Mouse (Mus musculus) limb, embryonic 14.5 days (tissue): ENCODE data around the gene Kremen2. TPM values are rescaled to one million over a fixed set of nuclear protein-coding genes. Genes with fewer than 3 reads are reported as not detected.

ENCODE experiments used
- ATAC-seq: fragments of 200-750 bp; cut with Nextera tagmentation; 2 replicates; pipeline ENCODE4 v1.8.0; 2017; ENCODE audit warnings: low read depth, moderate number of reproducible peaks, moderate TSS enrichment; ENCODE audit not compliant: low FRiP score
- DNase-seq: peaks from one replicate; pipeline ENCODE4 v3.0.0-alpha.2; 2015; ENCODE audit warnings: low spot score
- H3K27ac ChIP-seq: fragments of 300-500 bp; sonication (generic); replicated peaks from 2 replicates; pipeline ENCODE4 v1.5.1; 2014; ENCODE audit warnings: low read depth, mild to moderate bottlenecking, low read length, moderate library complexity, mixed read lengths
- H3K27me3 ChIP-seq: fragments of 300-500 bp; sonication (generic); 2 replicates; pipeline ENCODE4 v1.6.1; 2014; ENCODE audit warnings: low read length, mixed read lengths; ENCODE audit not compliant: control insufficient read depth, insufficient read depth
- H3K36me3 ChIP-seq: fragments of 300-500 bp; sonication (generic); 2 replicates; pipeline ENCODE4 v1.6.1; 2014; ENCODE audit warnings: mild to moderate bottlenecking, low read length, moderate library complexity, mixed read lengths; ENCODE audit not compliant: control insufficient read depth, insufficient read depth
- H3K4me1 ChIP-seq: fragments of 300-500 bp; sonication (generic); 2 replicates; pipeline ENCODE4 v1.6.1; 2014; ENCODE audit warnings: antibody characterized with exemption, low read length, mixed read lengths; ENCODE audit not compliant: control insufficient read depth, insufficient read depth
- H3K4me2 ChIP-seq: fragments of 300-500 bp; sonication (generic); replicated peaks from 2 replicates; pipeline ENCODE4 v1.6.1; 2014; ENCODE audit warnings: low read depth, mild to moderate bottlenecking, low read length, moderate library complexity; ENCODE audit not compliant: severe bottlenecking
- H3K4me3 ChIP-seq: fragments of 300-500 bp; sonication (generic); replicated peaks from 2 replicates; pipeline ENCODE4 v1.5.1; 2014; ENCODE audit warnings: low read length
- H3K9ac ChIP-seq: fragments of 300-500 bp; sonication (generic); 2 replicates; pipeline ENCODE4 v1.6.1; 2014; ENCODE audit warnings: mild to moderate bottlenecking, low read depth, low read length, moderate library complexity; ENCODE audit not compliant: severe bottlenecking
- H3K9me3 ChIP-seq: fragments of 300-500 bp; sonication (generic); 2 replicates; pipeline ENCODE4 v1.6.1; 2016; ENCODE audit warnings: low read length; ENCODE audit not compliant: control insufficient read depth
- POLR2A ChIP-seq: fragments of 200-500 bp; IDR thresholded peaks from 2 replicates; pipeline ENCODE4 v1.8.0; 2012; ENCODE audit warnings: inconsistent platforms, mild to moderate bottlenecking, moderate library complexity, borderline replicate concordance; ENCODE audit not compliant: insufficient read depth, insufficient read length; ENCODE audit errors: extremely low read depth
- WGBS: fragments of 180-500 bp; shearing (Covaris S2); extraction: QIAGEN DNeasy Blood & Tissue Kit; methylation state at CpG from one replicate; pipeline ENCODE4 v1.1.7; 2014; 5-methylcytosine and 5-hydroxymethylcytosine counted together
- polyA plus RNA-seq, 2 experiments: library from polyadenylated mRNA; depleted of rRNA in 1 of 2; stranded (reverse) in 1 of 2; unstranded in 1 of 2; fragments of >200 nt; fragmentation: Nextera tagmentation in 1 of 2; extraction: Ambion mirVana in 1 of 2; gene quantifications; 2 replicates each; pipeline versions ENCODE4 v1.2.1 to v1.2.3; 2012 to 2014

Kremen2 gene
- polyA plus RNA-seq, 2 experiments = 40.1 to 42.4 TPM

DNA sequence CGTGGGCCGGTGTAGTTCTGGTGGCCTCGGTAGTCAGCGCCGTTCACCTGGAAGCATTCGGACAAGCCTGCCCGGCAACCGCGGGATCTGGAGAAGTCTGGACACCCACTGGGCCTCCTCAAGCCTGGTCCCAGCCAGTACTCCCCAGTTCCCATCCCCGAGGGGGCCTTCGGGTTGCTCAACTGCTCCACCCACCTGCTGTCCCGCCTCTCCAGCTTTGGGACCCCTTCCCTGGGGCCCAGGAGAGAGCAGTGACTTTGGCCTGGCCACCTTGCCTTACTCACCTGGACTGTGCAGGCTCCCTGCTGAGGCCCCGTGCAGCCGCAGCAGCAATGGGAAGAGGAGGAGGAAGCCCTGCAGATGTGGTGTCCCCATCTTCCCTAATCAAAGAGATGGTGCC lies 982 bp downstream of the Kremen2 start:
- DNase-seq (no peak), ATAC-seq (no peak)
- TF ChIP-seq POLR2A = no peak
- no peaks in the 10 kb centered on the region for H3K9me3 ChIP-seq
- H3K4me2 ChIP-seq = peak overlapping the region; percentile 41; the same call in 1 of the 2 replicates
- peak overlapping the region; percentile 38; the same call in 1 of the 2 replicates for H3K9ac ChIP-seq
- H3K27me3 ChIP-seq = peaks cover 70% of the 10 kb centered on the region
- H3K4me3 ChIP-seq = peak overlapping the region; percentile 24
- no peak overlapping the region for H3K27ac ChIP-seq
- H3K4me1 ChIP-seq = peaks cover 22% of the 10 kb centered on the region
- 4% methylated on average over 8 of the region's 14 CpGs for WGBS
- H3K36me3 ChIP-seq = no peaks in the 10 kb centered on the region

- Histone ChIP-seq H3K4me2 (no peak overlapping the region), H3K4me3 (peak overlapping the region; percentile 24; the same call in 1 of the 2 replicates), H3K27me3 (peaks cover 75% of the 10 kb centered on the region), H3K9me3 (no peaks in the 10 kb centered on the region), H3K36me3 (no peaks in the 10 kb centered on the region), H3K9ac (0 out of 2 replicates have a peak overlapping the region, but pooled peaks have one; percentile 38), H3K4me1 (peaks cover 28% of the 10 kb centered on the region), H3K27ac (no peak overlapping the region)
- DNase-seq (no peak), ATAC-seq (no peak)
- WGBS = 24% methylated on average over 8 of the region's 8 CpGs
- no peak for TF ChIP-seq POLR2A
These were observed 1.6 kb downstream of the Kremen2 start for GRCm38 (mm10) chr17:23744076-23744475.

DNA sequence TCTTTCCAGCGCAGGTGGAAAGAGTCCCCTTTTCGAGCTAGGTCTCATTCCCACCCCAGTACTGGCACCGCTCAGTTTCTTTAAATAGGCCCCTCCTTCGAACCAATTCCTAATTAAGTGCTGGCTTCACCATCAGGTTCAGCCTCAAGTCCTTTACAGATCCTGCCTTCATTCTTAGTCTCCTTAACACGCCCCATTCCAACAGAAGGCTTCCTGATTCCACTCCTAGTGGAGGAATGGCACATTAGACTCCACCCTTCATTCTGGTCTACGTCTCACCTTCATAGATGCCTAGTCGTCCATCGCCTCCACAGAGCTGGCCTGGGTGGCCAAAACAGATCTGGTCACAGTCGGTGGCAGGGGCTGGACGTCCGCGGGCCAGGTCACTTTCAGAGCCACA lies 2.7 kb downstream of the Kremen2 start:
- Histone ChIP-seq H3K36me3 (no peaks in the 10 kb centered on the region), H3K9me3 (no peaks in the 10 kb centered on the region), H3K4me2 (peak overlapping the region; percentile 40), H3K9ac (no peak overlapping the region), H3K4me1 (peaks cover 29% of the 10 kb centered on the region), H3K27ac (no peak overlapping the region), H3K4me3 (peak overlapping the region; percentile 32), H3K27me3 (peaks cover 83% of the 10 kb centered on the region)
- WGBS = 63% methylated on average over 12 of the region's 12 CpGs
- no peak for TF ChIP-seq POLR2A
- ATAC-seq (no peak), DNase-seq (no peak)

DNA sequence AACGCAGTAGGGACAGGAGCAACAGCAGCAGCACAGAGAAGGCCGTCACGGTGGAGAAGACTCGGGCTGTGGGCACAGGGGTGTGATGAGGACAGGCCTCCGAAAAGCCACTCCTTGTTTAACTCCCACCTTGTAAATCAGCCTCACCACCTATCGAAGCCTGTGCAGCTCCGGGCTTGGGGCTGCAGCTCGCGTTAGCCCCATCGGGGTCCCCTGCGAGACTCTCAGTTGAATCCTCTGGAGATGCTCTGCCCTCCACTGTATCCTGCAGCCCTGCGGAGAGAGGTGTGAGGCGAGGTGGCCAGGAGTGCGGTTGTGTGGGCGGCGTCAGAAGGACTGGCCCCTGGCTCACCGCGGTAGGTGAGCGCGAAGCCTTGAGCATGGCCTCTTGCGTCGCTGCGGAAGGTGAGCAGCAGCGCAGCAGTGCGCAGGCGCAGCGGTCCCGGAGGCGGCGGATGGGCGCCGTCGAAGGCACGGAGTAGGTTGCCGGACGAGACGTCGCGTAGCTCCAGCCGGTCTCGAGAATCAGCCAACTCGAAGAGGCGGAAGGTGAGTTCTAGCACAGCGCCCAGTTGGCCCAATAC lies 3.3 kb downstream of the Kremen2 start:
- 11% methylated on average over 44 of the region's 44 CpGs for WGBS

GRCm38 (mm10) chr17:23741359-23742209 lies 4.0 kb downstream of the Kremen2 start:
- peak overlapping the region; percentile 32 for H3K4me3 ChIP-seq

More for the DNA sequence above, 3.3 kb downstream of the Kremen2 start:
- no peak overlapping the region for H3K9ac ChIP-seq
- peak overlapping the region; percentile 32 for H3K4me3 ChIP-seq
- TF ChIP-seq POLR2A = no peak
- peaks cover 83% of the 10 kb centered on the region for H3K27me3 ChIP-seq
- H3K36me3 ChIP-seq = no peaks in the 10 kb centered on the region
- peaks cover 29% of the 10 kb centered on the region for H3K4me1 ChIP-seq
- peak overlapping the region; percentile 40 for H3K4me2 ChIP-seq
- H3K27ac ChIP-seq = no peak overlapping the region
- ATAC-seq (no peak), DNase-seq (no peak)
- no peaks in the 10 kb centered on the region for H3K9me3 ChIP-seq

More at GRCm38 (mm10) chr17:23741359-23742209, 4.0 kb downstream of the Kremen2 start:
- H3K27me3 ChIP-seq = peaks cover 78% of the 10 kb centered on the region
- WGBS = 51% methylated on average over 38 of the region's 38 CpGs
- peak overlapping the region; percentile 40; the same call in 1 of the 2 replicates for H3K4me2 ChIP-seq
- H3K36me3 ChIP-seq = no peaks in the 10 kb centered on the region
- DNase-seq = no peak
- H3K9ac ChIP-seq = no peak overlapping the region
- no peak for ATAC-seq
- no peaks in the 10 kb centered on the region for H3K9me3 ChIP-seq
- H3K27ac ChIP-seq = no peak overlapping the region
- peaks cover 29% of the 10 kb centered on the region for H3K4me1 ChIP-seq
- TF ChIP-seq POLR2A = no peak
